19 mouse cellular contexts compared by ENCODE assay signal in genomic region chr7:16549299-16549698, GRCm38 (mm10).
DNase-seq lines count a peak whose midpoint lies in the region; ATAC-seq and TF ChIP-seq lines count a peak whose summit lies in the region.
"Had no signal": no experiment of that assay in that cellular context is flagged by ENCODE, and none has a peak within 500 bp of the region (broad histone marks: within the 10 kb centered on the region; RNA-seq: fewer than 3 reads in every experiment).

No protein-coding gene starts in this region.

- TF ChIP-seq CTCF in lung, embryonic 14.5 days (IDR thresholded peaks at IDR 0.05; ENCODE audit: low read depth), result no peak
- TF ChIP-seq CTCF in lung, postnatal 0 days (IDR thresholded peaks at IDR 0.05), result no peak

- H3K27ac ChIP-seq in lung, embryonic 14.5 days (ENCODE audit: low read depth), result no peak overlapping the region
- no peak overlapping the region for H3K27ac ChIP-seq in lung, postnatal 0 days (ENCODE audit: low read length)

- H3K27me3 ChIP-seq in lung, embryonic 14.5 days (ENCODE audit: insufficient read depth, low read length), result no peaks in the 10 kb centered on the region
- no peaks in the 10 kb centered on the region for H3K27me3 ChIP-seq in lung, postnatal 0 days (replicated peaks; ENCODE audit: insufficient read depth, low read length)
- H3K27me3 ChIP-seq: CH12.LX, Patski had no signal

- no peaks in the 10 kb centered on the region for H3K9me3 ChIP-seq in lung, embryonic 14.5 days (ENCODE audit: low read depth, low read length)
- no peaks in the 10 kb centered on the region for H3K9me3 ChIP-seq in lung, postnatal 0 days (ENCODE audit: low read length)
- H3K9me3 ChIP-seq: G1E had no signal

- peak; percentile 35 for DNase-seq in lung, embryonic 14.5 days
- no peak for DNase-seq in lung, postnatal 10 days
- peak; percentile 56 for DNase-seq in lung, postnatal 0 days (ENCODE audit: low spot score)
- DNase-seq in lung, postnatal 25 days (ENCODE audit: low spot score), result no peak
- DNase-seq: adrenal gland, adult 2 months; adrenal gland, adult 8-10 months; adrenal gland, postnatal 10 days; adrenal gland, postnatal 14 days; adrenal gland, postnatal 25 days; adrenal gland, postnatal 36 days; B cell, adult 2 months; cerebellum, adult 11 months; cerebellum, adult 11-12 months; cerebellum, adult 18-20 months had no signal

- TF ChIP-seq EP300 in lung, postnatal 0 days (IDR thresholded peaks at IDR 0.05), result peak; percentile 90

- H3K4me3 ChIP-seq in lung, embryonic 14.5 days (ENCODE audit: low read depth, low read length), result no peak overlapping the region
- H3K4me3 ChIP-seq in lung, postnatal 0 days (ENCODE audit: low read depth, low read length), result no peak overlapping the region

- H3K4me2 ChIP-seq in lung, embryonic 14.5 days, result no peak overlapping the region
- no peak overlapping the region for H3K4me2 ChIP-seq in lung, postnatal 0 days (replicated peaks; ENCODE audit: low read depth, low read length)

- peaks cover 38% of the 10 kb centered on the region; the same call in 1 of the 2 replicates for H3K36me3 ChIP-seq in lung, embryonic 14.5 days (ENCODE audit: insufficient read depth)
- H3K36me3 ChIP-seq in lung, postnatal 0 days (ENCODE audit: insufficient read depth, low read length), result peaks cover 2% of the 10 kb centered on the region; the same call in 1 of the 2 replicates

- H3K9ac ChIP-seq in lung, embryonic 14.5 days, result no peak overlapping the region
- H3K9ac ChIP-seq in lung, postnatal 0 days (replicated peaks; ENCODE audit: low read depth), result no peak overlapping the region

- 51% methylated on average over 1 of the region's 1 CpGs for WGBS in lung, embryonic 14.5 days
- 37% methylated on average over 1 of the region's 1 CpGs for WGBS in lung, postnatal 0 days

- ATAC-seq in lung, embryonic 14.5 days (ENCODE audit: insufficient read depth), result no peak
- peak; percentile 70 for ATAC-seq in lung, postnatal 0 days
- ATAC-seq: activated CD4-positive, CD25-positive, alpha-beta regulatory T cell, adult 4 months; CD4-positive, CD25-positive, alpha-beta regulatory T cell, adult 4 months; Patski had no signal

- H3K4me1 ChIP-seq in lung, embryonic 14.5 days (ENCODE audit: insufficient read depth), result no peaks in the 10 kb centered on the region
- H3K4me1 ChIP-seq in lung, postnatal 0 days (ENCODE audit: insufficient read depth, low read depth, low read length), result peaks cover under 1% of the 10 kb centered on the region; the same call in 1 of the 2 replicates

Comparison
In these comparisons a context has a peak if more than half of its experiments do, and no peak if none do; other contexts are left out.
1. DNase-seq: peak in lung, embryonic 14.5 days (single experiment) and lung, postnatal 0 days (single experiment); none in lung, postnatal 10 days (single experiment) and lung, postnatal 25 days (single experiment).